Mouse (Mus musculus) ovary, postnatal 36 days (tissue): ENCODE data around the gene Ncoa6.

Source experiments
- DNase-seq: peaks from one replicate; pipeline ENCODE4 v3.0.0; 2022; ENCODE audit warnings: low spot score, mixed read lengths

Ncoa6 gene

GRCm38 (mm10) chr2:155369333-155369883, 104.3 kb downstream of the Ncoa6 start:
- no peak for DNase-seq

- DNase-seq = no peak
Observed at GRCm38 (mm10) chr2:155367635-155368284, 105.9 kb downstream of the Ncoa6 start.

GRCm38 (mm10) chr2:155357686-155358399, 115.9 kb downstream of the Ncoa6 start:
- DNase-seq = no peak

- peak; percentile 88 for DNase-seq
Observed at GRCm38 (mm10) chr2:155356971-155357591, 116.6 kb downstream of the Ncoa6 start, which contains the start of gene Pigu. Pigu (minus strand) TSS chr2:155357430.

GRCm38 (mm10) chr2:155354402-155354801, 119.3 kb downstream of the Ncoa6 start:
- DNase-seq = no peak

GRCm38 (mm10) chr2:155346670-155347069, 127.0 kb downstream of the Ncoa6 start:
- no peak for DNase-seq
